Mouse (Mus musculus): ENCODE data around the gene Riox2. TPM values are rescaled to one million over a fixed set of nuclear protein-coding genes. Genes with fewer than 3 reads are reported as not detected.

Gene Riox2
- polyA plus RNA-seq, 1 experiment from 2014 or later, result 32.5 TPM

DNA sequence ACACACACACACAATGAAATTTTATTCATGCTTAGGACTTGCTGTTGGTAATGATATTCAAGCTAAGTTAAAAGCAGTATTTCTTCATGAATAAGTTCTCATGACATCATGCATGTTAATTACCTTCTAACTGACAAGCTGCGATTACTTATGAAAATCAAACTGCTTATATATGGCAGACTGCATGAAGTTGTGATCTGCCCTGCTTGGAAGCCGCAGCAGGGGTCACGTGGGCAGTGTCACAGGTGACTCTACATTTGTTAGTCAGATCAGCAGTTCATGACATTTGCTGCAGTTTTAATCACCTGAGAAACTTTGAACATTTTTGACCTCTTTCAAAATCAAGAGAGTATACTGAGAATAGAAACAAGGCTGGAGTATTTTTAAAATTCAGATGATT, 69.4 kb downstream of the Riox2 start:
- Histone ChIP-seq H3K36me3 (ENCODE audit: inconsistent target) (peaks cover 27% of the 10 kb centered on the region), H3K4me3 (ENCODE audit: inconsistent target) (no peak overlapping the region), H3K79me2 (ENCODE audit: inconsistent target) (no peaks in the 10 kb centered on the region), H3K27ac (no peak overlapping the region)
- WGBS (ENCODE audit: missing documents), result 92% methylated on average over 3 of the region's 3 CpGs

DNA sequence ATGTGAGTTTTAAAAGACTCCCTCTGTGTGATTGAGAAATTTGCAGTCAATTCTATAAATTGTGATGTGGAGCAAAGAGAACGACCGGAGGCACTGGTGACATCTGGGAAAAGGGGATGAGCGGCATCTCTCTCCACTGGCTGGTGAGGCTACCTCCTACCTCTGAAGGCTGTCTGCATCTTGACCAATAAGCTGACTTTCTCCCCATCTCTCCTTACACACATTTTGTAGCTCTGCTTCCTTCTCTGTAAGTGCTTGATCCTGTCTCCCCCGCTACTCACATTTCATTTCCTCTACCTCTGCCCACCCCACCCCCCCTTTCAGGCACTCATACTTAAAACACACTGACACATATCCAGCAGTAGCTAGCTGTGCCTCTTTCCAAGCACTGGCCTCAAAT, 69.8 kb downstream of the Riox2 start:
- 89% methylated on average over 4 of the region's 4 CpGs for WGBS (ENCODE audit: missing documents)
- H3K79me2 ChIP-seq (ENCODE audit: inconsistent target), result no peaks in the 10 kb centered on the region
- peaks cover 22% of the 10 kb centered on the region for H3K36me3 ChIP-seq (ENCODE audit: inconsistent target)
- no peak overlapping the region for H3K27ac ChIP-seq
- no peak overlapping the region for H3K4me3 ChIP-seq (ENCODE audit: inconsistent target)

Other genes starting within 250 kb of the Riox2 start
- gene Olfr201, start 199.1 kb upstream of the Riox2 start, polyA plus RNA-seq (2018), result not detected in 3 replicates
- gene Olfr202, start 185.0 kb upstream of the Riox2 start, polyA plus RNA-seq (2018), result not detected in 3 replicates
- not detected in 3 replicates for gene Olfr203, start 172.9 kb upstream of the Riox2 start, polyA plus RNA-seq (2018)
- not detected in 3 replicates for gene Olfr204, start 153.5 kb upstream of the Riox2 start, polyA plus RNA-seq (2018)
- not detected in 3 replicates for gene Olfr205, start 140.6 kb upstream of the Riox2 start, polyA plus RNA-seq (2018)
- not detected in 3 replicates for gene Olfr206, start 122.5 kb upstream of the Riox2 start, polyA plus RNA-seq (2018)
- gene Olfr209, start 107.8 kb upstream of the Riox2 start, polyA plus RNA-seq (2018), result not detected in 3 replicates
- gene Gabrr3, start 64.4 kb upstream of the Riox2 start, polyA plus RNA-seq (2018), result not detected in 3 replicates
- 10.0 to 23.3 TPM (median 12.1 TPM) in 3 replicates for gene Crybg3, start 129.2 kb downstream of the Riox2 start, polyA plus RNA-seq (2018)
- gene Arl6, start 167.6 kb downstream of the Riox2 start, polyA plus RNA-seq (2018), result 3.8 to 6.6 TPM (median 5.2 TPM) in 3 replicates